Mouse (Mus musculus) 3134 (cell line): ENCODE data around the gene Abhd14a.

Experiments used
- DNase-seq: peaks from one replicate; pipeline ENCODE4 v3.0.0-alpha.2; 2011; ENCODE audit warnings: low spot score; ENCODE audit not compliant: insufficient read length; ENCODE audit errors: extremely low read depth

The Abhd14a gene

DNA sequence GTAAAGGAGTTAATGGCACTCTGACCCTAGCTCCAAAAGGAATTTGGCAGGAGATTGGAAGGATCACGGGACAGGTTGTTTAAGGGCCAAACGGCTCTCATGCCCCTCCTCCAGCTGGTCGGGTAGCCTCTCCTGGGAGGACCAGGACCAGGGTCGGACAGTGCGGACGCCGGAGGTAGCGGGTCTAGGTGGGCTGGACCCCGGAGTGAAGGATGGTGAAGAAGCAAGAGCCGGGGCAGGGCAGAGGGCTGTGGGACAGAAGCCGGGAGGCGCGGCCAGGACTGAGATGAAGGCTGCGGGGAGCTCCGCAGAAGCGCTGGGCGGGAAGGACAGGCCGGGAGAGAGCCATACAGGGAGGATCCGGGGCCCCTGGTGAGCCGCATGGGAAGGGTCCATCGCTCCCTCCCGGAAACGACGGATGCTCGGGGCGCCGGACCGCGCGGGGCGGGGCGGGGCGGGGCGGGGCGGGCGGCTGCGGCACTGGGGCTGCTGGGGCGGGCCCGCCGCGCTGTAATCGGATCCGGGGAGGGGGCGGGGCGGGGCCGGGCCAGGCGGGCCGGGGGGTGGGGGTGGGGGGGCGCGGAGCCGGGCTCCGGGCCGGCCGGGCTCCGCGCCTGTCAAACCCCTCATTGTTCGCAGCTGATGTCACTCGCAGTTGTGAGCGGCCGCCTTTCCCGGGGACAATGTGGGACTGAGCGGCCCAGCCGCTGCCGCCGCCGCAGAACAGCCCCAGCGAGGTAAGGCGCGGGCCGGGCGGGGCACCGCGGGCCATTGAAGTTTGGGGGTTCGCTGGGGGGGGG, 6.0 kb upstream of the Abhd14a start, which contains the start of gene Pcbp4:
Gene Pcbp4, plus strand, starts transcription at position 21 of the 800 bp plus-strand sequence.
- DNase-seq = peak; percentile 74

- DNase-seq = no peak
Observed at GRCm38 (mm10) chr9:106452821-106453220, 5.3 kb upstream of the Abhd14a start.

DNA sequence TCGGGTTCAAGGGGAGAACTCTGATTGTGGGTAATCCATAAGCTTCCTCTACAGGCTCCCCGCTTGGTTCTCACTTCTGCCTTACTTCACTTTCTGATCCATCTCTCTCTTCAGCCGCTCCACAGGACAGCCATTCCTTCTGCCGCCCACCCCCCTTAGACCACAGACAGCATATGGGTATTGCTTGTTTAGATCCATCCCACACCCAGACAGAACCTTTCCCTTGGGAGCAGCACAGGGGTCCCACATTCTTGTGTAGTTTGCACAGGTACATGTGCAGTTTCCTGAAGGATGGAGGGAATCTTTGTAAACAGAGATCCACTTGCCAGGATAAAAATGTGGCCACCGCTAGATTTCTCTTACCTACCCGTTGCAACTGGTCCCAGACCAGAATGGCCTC, 4.9 kb upstream of the Abhd14a start:
- no peak for DNase-seq

- no peak for DNase-seq
Observed at GRCm38 (mm10) chr9:106451899-106452298, 4.4 kb upstream of the Abhd14a start.

DNA sequence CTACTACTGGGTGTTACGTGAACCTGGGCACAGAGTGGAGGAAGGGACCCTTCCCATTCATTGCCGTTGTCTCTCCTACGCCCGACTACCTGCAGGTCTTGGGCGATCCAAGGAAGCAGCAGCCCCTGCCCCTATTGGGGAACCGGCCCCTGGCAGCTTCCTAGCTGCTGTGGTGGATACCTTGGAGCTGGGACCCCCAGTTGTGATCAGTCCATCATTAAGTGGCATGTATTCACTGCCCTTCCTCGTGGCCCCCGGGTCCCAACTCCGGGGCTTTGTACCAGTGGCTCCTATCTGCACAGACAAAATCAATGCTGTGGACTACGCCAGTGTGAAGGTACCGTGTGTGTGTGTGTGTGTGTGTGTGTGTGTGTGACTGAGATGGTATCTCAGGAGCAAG, 3.8 kb upstream of the Abhd14a start:
- DNase-seq = no peak

DNA sequence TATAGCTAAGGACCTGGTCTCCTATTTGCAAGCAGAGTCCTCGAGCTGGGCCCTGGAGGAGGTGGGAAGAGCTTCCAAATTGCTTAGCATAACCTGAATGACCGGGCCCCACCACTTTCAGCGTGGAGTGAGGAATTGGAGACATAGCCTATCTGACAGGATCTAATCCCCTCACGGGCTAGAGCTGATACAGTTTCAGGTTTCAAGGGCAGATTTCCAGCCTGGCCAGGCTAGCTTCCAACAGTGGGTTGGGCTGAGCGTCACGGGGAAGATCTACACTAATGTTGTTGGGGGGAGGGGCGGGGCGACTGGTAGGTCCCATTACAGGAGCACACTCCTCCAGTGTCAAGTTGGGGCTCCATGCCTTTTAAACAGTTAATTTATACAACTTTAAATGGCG, 3.2 kb upstream of the Abhd14a start:
- peak; percentile 44 for DNase-seq

DNA sequence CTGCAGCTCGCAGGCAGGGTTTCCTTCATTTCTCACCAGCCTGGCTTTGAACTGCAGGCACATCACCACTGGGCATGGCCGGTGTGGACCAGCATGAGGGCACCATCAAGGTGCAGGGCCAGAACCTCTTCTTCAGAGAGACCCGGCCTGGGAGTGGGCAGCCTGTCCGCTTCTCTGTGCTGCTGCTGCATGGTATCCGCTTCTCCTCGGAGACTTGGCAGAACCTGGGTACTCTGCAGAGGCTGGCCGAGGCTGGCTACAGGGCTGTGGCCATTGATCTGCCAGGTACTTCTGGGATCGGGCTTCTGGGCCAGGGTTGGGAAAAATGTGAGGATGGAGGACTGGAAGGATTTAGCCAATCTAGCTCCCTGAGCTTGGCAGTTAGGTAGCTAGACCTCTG, 2.5 kb upstream of the Abhd14a start:
- DNase-seq = no peak

GRCm38 (mm10) chr9:106448498-106449031, 1.1 kb upstream of the Abhd14a start:
- DNase-seq = peak; percentile 88

DNA sequence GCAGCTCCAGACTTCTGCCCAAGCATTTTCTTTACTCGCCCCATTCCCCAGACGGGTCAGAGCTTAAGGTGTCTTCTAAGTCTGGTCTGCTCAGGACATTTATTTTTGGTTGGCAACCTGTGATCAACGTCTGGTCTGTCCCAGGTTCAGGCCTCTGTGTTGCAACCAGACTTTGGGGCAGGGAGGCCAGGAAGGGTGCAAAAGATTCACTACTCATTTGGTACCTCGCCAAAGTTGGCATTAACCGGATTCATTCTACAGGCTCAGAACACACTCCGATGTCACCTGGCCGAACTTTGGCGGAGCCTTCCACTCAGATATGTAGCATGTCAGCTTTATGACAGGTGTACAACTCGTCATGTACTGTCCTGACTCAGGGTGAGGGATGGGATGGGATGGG, 473 bp upstream of the Abhd14a start:
- no peak for DNase-seq

DNA sequence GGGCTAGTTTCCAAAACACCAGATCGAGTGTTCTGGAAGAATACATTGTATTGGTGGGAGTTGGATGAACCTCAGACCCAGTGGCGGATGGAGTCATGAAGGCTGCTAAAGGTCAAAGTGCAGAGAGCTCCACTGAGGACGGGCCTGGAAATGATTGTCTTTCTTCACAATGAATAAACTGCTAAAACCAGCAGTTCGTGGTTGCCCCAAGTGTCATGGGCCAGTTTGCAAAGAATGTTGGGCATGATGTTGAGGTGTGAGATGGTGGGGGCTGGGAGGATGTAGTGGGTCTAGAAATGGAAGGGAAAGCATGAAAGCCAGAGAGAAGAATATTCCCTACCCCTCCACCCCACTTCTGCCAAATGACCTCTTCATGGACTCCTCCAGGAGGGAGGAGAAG, 2.6 kb downstream of the Abhd14a start:
- no peak for DNase-seq

GRCm38 (mm10) chr9:106442680-106443079, 4.8 kb downstream of the Abhd14a start:
- DNase-seq = no peak

DNA sequence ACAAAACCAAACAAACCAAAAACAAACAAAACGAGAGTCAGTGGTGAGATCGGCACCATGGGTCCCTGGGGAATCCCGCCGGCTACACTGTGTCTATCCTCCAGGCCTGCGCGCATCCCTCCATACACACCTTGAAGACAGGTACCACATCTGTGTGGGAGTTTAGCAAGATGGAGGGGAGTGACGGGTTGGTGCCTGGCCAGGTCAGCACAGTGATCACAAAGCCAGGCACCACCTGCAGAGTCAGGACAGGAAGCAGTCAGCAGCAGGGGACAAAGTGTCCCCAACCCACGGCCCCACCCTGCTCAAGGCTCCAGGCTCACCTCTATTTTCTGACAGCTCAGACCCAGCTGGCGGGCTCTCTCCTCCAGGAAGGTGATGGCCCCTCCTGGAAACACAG, 10.9 kb downstream of the Abhd14a start:
- no peak for DNase-seq

GRCm38 (mm10) chr9:106433389-106433788, 14.1 kb downstream of the Abhd14a start:
- DNase-seq = no peak

DNA sequence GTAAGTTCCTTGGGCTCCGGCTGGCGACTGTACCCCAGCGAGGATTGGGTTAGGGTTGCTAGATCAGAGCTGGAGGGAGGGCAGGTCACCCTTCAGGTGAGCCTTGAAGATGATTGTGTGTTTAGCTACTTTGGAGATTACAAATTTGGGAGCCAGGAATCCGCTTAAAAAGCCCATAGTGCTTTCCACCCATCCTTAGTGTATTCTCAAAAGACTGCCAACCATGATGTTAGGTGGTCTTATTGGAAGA, 17.5 kb downstream of the Abhd14a start:
- no peak for DNase-seq

GRCm38 (mm10) chr9:106429221-106430014, 18.1 kb downstream of the Abhd14a start, which contains the start of gene Rpl29:
Gene Rpl29 (plus strand): TSS chr9:106429454.
- peak; percentile 76 for DNase-seq

GRCm38 (mm10) chr9:106428719-106429220, 18.7 kb downstream of the Abhd14a start:
- no peak for DNase-seq

GRCm38 (mm10) chr9:106421865-106422160, 25.7 kb downstream of the Abhd14a start:
- peak; percentile 55 for DNase-seq

GRCm38 (mm10) chr9:106421033-106421864, 26.2 kb downstream of the Abhd14a start:
- DNase-seq = peak; percentile 48

DNA sequence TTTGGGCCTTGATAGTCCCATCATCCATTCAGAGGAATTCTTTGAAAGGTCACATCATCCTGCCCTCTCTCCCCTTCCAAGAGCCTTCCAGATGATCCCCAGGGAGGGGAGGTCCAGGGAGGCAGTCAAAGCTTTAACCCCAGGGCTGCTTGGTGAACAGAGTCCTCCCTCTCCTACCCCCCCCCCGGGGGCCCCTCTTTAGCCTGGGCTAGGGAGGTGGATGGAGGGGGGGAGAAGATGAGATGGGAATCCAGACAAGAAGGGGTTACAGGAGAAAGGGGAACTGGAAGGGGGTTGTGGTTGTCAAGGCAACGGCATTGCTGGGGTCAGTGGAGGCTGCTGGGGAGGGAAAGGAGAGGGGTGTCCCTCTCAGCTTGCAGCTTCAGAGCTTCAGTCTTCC, 26.9 kb downstream of the Abhd14a start:
- no peak for DNase-seq

GRCm38 (mm10) chr9:106417841-106418625, 29.4 kb downstream of the Abhd14a start:
- peak; percentile 79 for DNase-seq
